Mouse (Mus musculus): ENCODE results near the gene Tbc1d22a. TPM values are rescaled to one million over a fixed set of nuclear protein-coding genes. Genes with fewer than 3 reads are reported as not detected.

The Tbc1d22a gene
- polyA plus RNA-seq, 1 experiment from 2014 or later: 9.5 TPM

DNA sequence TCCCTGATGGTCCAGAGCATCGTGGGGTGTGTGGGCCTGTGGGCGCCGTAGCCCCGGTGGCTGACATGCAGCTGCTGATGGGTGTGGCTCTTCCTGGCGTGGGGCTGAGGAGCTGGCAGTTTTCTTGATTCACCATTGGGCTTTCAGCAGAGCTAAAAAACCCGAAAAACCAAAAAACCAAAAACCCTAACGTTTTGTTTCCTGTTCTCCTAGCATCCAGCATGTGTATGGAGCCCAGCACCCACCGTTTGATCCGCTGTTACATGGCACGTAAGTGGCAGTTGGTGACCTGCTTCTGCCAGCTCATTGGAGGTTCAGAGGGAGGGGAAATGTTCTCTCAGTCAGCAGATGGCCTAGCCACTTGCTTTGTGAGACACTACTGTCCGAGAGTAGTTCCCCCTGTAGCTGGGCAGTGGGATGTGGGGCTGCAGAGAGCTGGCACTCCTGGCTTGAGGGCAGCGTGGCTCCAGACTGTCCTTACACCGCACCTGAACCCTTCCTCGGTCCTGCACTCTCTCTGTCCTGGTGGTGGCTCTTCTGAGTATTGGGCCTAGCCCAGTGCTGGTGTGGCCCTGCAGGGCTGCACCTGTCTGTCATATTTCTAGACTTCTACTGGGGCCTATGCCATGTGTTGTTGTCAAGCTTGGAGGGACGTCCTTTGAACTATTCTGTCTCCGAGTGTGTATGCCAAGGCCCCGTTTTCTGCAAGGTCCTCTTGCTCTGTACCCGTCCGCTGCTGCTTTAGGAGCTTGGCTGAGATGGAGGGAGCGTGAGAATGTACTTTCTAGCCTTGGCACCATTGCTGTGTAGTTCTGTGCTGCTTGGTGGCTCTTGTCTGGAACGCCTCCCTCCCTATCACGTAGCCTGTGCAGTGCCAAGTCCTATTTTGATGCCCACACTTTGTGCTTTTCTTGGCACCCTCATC is 20.5 kb downstream of the Tbc1d22a start:
- Histone ChIP-seq H3K27ac (no peak overlapping the region), H3K36me3 (peaks cover 4% of the 10 kb centered on the region; the same call in 1 of the 2 replicates), H3K4me1 (peaks cover 4% of the 10 kb centered on the region; the same call in 1 of the 2 replicates), H3K4me3 (no peak overlapping the region), H3K27me3 (ENCODE audit: insufficient read depth, poor library complexity, severe bottlenecking) (peaks cover 4% of the 10 kb centered on the region; the same call in 1 of the 2 replicates), H3K9me3 (no peaks in the 10 kb centered on the region)
- 84% methylated on average over 22 of the region's 22 CpGs for WGBS
- peak; percentile 63 for DNase-seq (ENCODE audit: low spot score)

DNA sequence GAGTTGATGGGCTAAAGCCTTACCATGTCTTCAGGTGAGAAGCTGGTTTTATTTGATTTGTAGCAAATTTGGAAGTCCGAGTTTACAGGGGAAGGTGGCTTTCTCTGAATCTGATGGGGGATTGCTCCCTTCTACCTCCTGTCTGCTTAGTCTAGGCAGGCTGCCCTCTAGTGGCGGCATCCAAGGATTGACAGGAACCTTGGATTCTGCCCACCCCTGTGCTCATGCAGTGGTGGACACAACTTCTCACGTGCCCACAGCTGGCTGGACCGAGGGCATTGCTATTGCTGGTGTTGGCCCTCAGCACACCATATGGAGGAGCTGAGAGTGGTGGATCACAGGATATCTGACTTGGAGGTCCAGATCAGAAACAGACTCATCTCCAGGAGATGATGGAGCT is 22.0 kb downstream of the Tbc1d22a start:
- 35% methylated on average over 4 of the region's 4 CpGs for WGBS
- peaks cover 7% of the 10 kb centered on the region for H3K27me3 ChIP-seq (ENCODE audit: insufficient read depth, poor library complexity, severe bottlenecking)

DNA sequence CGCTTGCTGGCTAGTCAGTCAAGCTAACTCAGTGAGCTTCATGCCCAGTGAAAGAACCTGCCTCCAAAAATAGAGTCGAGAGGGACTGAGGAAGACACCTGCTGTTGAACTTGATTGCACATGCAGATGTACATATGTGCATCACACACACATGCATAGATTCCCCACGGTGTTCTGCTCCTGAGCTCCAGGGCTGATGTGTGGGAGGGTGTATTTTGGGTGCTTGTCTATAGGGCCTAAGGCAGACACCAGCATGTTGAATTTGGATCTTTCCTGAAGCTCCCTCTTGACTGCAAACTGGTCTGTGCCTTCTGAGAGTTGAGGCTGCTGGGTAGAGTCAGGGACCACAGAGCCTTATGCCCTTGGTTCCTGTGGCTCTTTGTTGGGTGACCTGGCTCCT is 23.8 kb downstream of the Tbc1d22a start:
- WGBS: 88% methylated on average over 3 of the region's 3 CpGs
- H3K9me3 ChIP-seq: no peaks in the 10 kb centered on the region
- no peaks in the 10 kb centered on the region for H3K4me1 ChIP-seq
- no peak overlapping the region for H3K4me3 ChIP-seq
- peaks cover 7% of the 10 kb centered on the region; the same call in 1 of the 2 replicates for H3K36me3 ChIP-seq
- no peak for DNase-seq (ENCODE audit: low spot score)
- H3K27me3 ChIP-seq (ENCODE audit: insufficient read depth, poor library complexity, severe bottlenecking): peaks cover 11% of the 10 kb centered on the region
- no peak overlapping the region for H3K27ac ChIP-seq

More for the DNA sequence above, 22.0 kb downstream of the Tbc1d22a start:
- Histone ChIP-seq H3K27ac (no peak overlapping the region), H3K4me1 (peaks cover 4% of the 10 kb centered on the region; the same call in 1 of the 2 replicates), H3K36me3 (peaks cover 7% of the 10 kb centered on the region; the same call in 1 of the 2 replicates), H3K4me3 (no peak overlapping the region), H3K9me3 (no peaks in the 10 kb centered on the region)
- DNase-seq (ENCODE audit: low spot score): peak; percentile 77

DNA sequence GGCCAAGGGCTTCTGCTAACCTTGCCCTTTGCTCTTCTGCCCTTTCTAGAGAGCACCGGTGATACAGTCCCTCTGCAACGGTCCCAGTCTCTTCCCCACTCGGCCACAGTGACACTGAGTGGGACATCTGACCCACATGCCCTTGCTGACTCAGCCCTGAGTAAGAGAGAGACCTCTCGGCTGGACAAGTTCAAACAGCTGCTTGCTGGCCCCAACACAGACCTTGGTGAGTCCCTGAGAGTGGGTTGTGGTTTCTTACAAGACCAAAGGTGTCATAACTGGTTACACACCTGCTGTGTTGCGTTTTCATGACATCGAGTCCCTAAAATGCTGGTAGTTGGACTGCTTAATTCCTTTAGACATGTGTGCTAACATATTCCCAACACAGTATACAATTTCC is 24.8 kb downstream of the Tbc1d22a start:
- no peaks in the 10 kb centered on the region for H3K4me1 ChIP-seq
- no peaks in the 10 kb centered on the region for H3K9me3 ChIP-seq
- no peak overlapping the region for H3K4me3 ChIP-seq
- WGBS: 87% methylated on average over 6 of the region's 6 CpGs
- peaks cover 11% of the 10 kb centered on the region for H3K27me3 ChIP-seq (ENCODE audit: insufficient read depth, poor library complexity, severe bottlenecking)
- DNase-seq (ENCODE audit: low spot score): peak; percentile 71
- H3K36me3 ChIP-seq: peaks cover 7% of the 10 kb centered on the region; the same call in 1 of the 2 replicates
- H3K27ac ChIP-seq: no peak overlapping the region

DNA sequence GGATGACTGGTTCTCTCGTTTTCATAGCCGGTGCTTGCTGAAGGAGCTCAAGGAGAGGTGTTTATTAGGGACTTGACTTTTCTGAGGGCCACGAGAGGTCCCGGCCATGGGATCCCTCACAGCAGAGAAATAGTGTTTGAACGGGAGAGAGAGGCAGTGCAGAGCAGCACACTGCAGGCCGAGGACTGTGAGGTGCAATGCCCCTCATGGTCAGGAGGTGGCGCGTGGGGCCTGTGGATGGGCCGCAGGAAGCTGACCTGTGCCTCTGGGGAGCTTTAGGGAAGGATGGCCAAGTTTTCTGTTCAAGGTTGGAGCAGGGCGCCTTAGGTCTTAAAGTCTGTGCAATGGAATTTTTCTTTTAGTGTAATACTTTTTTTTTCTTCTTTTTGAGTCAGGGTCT is 25.5 kb downstream of the Tbc1d22a start:
- peak; percentile 79 for DNase-seq (ENCODE audit: low spot score)
- 28% methylated on average over 10 of the region's 10 CpGs for WGBS

DNA sequence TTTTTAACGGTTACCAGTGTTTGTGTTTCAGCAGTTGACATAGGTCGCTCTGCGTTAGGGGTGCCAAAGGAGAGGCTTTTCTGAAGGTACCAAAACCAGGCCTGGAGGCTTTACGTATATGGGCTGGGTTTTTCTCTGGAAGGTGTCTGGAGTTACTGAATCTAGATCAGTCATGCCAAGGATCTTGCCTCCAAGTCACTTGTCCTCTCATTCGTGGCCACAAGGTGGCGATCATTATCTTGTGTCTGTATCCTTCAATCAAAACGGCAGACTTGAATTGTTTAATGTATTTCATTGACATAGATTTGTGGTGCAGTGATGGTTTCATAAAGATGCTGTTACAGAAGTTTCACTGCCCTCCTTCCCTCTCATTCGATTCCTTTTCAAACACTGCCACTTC is 29.4 kb downstream of the Tbc1d22a start:
- peaks cover 6% of the 10 kb centered on the region; the same call in 1 of the 2 replicates for H3K36me3 ChIP-seq

More for the DNA sequence above, 25.5 kb downstream of the Tbc1d22a start:
- peaks cover 11% of the 10 kb centered on the region for H3K27me3 ChIP-seq (ENCODE audit: insufficient read depth, poor library complexity, severe bottlenecking)
- H3K36me3 ChIP-seq: peaks cover 7% of the 10 kb centered on the region; the same call in 1 of the 2 replicates
- H3K4me1 ChIP-seq: no peaks in the 10 kb centered on the region
- no peaks in the 10 kb centered on the region for H3K9me3 ChIP-seq
- no peak overlapping the region for H3K4me3 ChIP-seq
- no peak overlapping the region for H3K27ac ChIP-seq

DNA sequence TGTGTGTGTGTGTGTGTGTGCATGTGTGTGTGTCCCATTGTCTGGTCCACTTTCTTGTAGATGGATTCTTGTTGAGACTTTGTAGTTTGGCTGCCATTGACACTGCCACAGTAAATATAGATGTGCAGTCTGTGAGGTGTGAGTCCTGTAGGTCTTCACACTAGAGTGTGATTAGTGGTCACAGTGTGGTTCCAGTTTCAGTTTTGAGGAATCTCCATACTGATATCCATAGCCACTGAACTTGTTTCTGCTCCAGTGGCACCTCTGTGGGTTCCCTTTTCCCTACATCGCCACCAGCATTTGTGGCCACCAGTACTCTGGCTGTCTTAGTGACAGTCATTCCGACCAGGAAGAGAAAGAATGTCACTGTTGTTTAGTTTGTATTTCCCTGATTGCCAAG is 30.1 kb downstream of the Tbc1d22a start:
- no peak overlapping the region for H3K27ac ChIP-seq
- H3K4me3 ChIP-seq: no peak overlapping the region
- H3K9me3 ChIP-seq: no peaks in the 10 kb centered on the region
- H3K4me1 ChIP-seq: no peaks in the 10 kb centered on the region
- 84% methylated on average over 2 of the region's 2 CpGs for WGBS
- DNase-seq (ENCODE audit: low spot score): no peak
- H3K27me3 ChIP-seq (ENCODE audit: insufficient read depth, poor library complexity, severe bottlenecking): peaks cover 7% of the 10 kb centered on the region
- peaks cover 6% of the 10 kb centered on the region; the same call in 1 of the 2 replicates for H3K36me3 ChIP-seq

More for the DNA sequence above, 29.4 kb downstream of the Tbc1d22a start:
- H3K27me3 ChIP-seq (ENCODE audit: insufficient read depth, poor library complexity, severe bottlenecking): peaks cover 11% of the 10 kb centered on the region
- no peak overlapping the region for H3K4me3 ChIP-seq
- no peak overlapping the region for H3K27ac ChIP-seq
- no peaks in the 10 kb centered on the region for H3K9me3 ChIP-seq
- H3K4me1 ChIP-seq: no peaks in the 10 kb centered on the region
- WGBS: 44% methylated on average over 8 of the region's 8 CpGs
- DNase-seq (ENCODE audit: low spot score): no peak

DNA sequence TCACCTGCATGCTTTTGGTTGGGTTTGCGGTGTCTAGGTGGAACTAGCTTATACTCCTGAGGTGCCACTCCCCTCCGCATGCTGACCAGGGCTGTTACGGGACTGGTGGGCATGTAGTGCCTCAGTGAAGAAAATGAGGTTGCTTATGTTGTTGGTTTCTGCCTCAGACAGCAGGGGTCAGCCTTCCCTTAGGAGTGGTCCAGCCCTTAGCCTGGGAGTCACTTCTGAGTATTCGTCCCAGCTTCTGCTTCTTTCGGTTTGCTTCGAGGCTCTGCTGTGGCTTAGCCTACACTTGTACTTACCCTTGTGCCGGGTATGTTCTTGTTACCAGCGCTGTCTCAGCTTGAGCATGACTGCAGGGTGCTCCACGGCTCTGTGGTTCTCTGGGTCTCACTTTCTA is 36.0 kb downstream of the Tbc1d22a start:
- no peaks in the 10 kb centered on the region; the same call in 1 of the 2 replicates for H3K27me3 ChIP-seq (ENCODE audit: insufficient read depth, poor library complexity, severe bottlenecking)
- no peaks in the 10 kb centered on the region for H3K4me1 ChIP-seq
- 71% methylated on average over 9 of the region's 9 CpGs for WGBS
- no peak overlapping the region for H3K27ac ChIP-seq
- DNase-seq (ENCODE audit: low spot score): no peak
- no peak overlapping the region for H3K4me3 ChIP-seq
- peaks cover 10% of the 10 kb centered on the region; the same call in 1 of the 2 replicates for H3K36me3 ChIP-seq
- H3K9me3 ChIP-seq: no peaks in the 10 kb centered on the region

DNA sequence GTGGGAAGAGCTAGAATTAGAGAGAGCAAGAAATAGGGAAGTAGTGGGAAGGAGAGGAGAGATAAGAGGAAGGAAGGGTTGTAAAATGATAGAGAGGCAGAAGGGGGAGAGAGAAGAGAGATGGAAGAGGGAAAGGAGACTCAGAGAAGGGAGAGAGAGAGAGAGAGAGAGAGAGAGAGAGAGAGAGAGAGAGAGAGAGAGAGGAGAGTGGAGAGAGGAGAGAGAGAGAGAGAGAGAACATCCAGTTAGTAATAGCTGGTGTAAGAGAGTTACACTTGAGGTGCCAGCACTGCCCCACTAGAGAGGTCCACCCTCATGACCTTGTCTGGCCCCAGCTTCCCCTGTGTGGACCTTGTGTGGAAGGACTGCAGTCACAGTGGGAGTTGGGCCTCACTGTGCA is 37.9 kb downstream of the Tbc1d22a start:
- no peak for DNase-seq (ENCODE audit: low spot score)
- Histone ChIP-seq H3K27me3 (ENCODE audit: insufficient read depth, poor library complexity, severe bottlenecking) (peaks cover 13% of the 10 kb centered on the region), H3K4me1 (peaks cover 3% of the 10 kb centered on the region; the same call in 1 of the 2 replicates), H3K9me3 (no peaks in the 10 kb centered on the region), H3K36me3 (peaks cover 6% of the 10 kb centered on the region; the same call in 1 of the 2 replicates), H3K4me3 (no peak overlapping the region), H3K27ac (no peak overlapping the region)

DNA sequence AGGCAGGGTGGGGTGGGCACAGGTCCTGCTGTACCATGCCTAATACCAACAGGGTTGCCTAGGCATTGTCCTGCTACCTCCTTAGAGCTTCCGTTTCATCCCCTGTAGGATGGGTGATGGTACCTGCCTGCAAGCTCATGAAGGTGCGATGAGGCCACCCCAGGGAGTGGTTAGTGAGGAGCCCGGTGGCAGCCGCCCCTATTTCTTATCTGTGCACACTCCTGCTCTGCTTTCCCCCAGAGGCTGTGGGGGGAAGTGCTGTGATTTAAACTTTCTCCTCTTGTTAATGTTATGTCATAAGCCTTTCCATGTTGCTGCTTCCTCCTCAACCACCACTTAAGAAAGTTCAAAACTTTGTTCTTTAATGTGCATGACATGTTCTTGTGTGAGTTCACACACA is 38.4 kb downstream of the Tbc1d22a start:
- no peak for DNase-seq (ENCODE audit: low spot score)
- H3K27me3 ChIP-seq (ENCODE audit: insufficient read depth, poor library complexity, severe bottlenecking): peaks cover 17% of the 10 kb centered on the region
- no peaks in the 10 kb centered on the region for H3K9me3 ChIP-seq
- H3K27ac ChIP-seq: no peak overlapping the region
- 41% methylated on average over 4 of the region's 4 CpGs for WGBS
- H3K36me3 ChIP-seq: peaks cover 6% of the 10 kb centered on the region; the same call in 1 of the 2 replicates
- peaks cover 3% of the 10 kb centered on the region; the same call in 1 of the 2 replicates for H3K4me1 ChIP-seq
- H3K4me3 ChIP-seq: no peak overlapping the region

DNA sequence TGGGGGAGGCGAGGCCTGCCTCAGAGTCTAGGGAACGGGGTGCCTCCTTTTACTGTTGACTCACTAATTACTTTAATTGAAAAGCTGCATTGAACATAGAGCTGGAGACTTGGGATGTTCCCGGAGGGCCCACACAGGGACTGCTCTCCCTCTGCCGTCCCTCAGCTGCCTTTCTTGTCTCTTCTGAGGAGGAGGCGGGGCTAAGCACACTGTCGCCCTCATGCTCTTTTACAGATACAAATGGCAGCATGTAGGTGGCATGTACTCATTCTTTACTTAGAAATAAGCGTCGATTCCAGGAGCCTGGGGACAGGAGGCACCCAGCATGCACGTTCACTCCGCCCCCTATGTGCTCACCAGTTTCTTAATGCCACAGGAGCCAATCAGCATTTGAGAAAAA is 39.2 kb downstream of the Tbc1d22a start:
- H3K36me3 ChIP-seq: peaks cover 6% of the 10 kb centered on the region; the same call in 1 of the 2 replicates
- no peaks in the 10 kb centered on the region for H3K9me3 ChIP-seq
- WGBS: 57% methylated on average over 10 of the region's 10 CpGs
- peaks cover 23% of the 10 kb centered on the region for H3K27me3 ChIP-seq (ENCODE audit: insufficient read depth, poor library complexity, severe bottlenecking)
- H3K27ac ChIP-seq: no peak overlapping the region
- H3K4me3 ChIP-seq: no peak overlapping the region
- no peak for DNase-seq (ENCODE audit: low spot score)
- peaks cover 9% of the 10 kb centered on the region; the same call in 1 of the 2 replicates for H3K4me1 ChIP-seq

DNA sequence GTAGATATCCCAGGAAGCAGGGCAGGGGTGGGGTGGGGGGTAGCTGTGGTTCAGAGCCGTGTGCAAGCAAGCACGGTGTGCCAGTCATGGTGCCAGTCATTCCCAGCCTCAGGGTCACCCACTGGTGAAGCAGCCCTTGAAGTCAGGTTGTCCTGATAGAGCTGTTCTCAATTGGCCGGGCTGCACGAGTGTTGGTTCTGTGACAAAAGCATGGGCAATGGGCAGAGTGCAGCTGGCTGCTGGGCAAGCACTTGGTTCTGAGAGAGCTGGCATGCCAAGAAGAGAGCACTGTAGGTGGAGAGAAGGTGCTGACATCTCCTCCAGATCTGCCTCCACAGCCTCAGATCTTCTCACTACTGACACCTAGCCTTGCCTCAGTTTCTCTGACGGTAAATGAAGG is 41.9 kb downstream of the Tbc1d22a start:
- H3K36me3 ChIP-seq: 0 out of 2 replicates have a peak, but pooled peaks cover under 1% of the 10 kb centered on the region
- WGBS: 86% methylated on average over 5 of the region's 5 CpGs

DNA sequence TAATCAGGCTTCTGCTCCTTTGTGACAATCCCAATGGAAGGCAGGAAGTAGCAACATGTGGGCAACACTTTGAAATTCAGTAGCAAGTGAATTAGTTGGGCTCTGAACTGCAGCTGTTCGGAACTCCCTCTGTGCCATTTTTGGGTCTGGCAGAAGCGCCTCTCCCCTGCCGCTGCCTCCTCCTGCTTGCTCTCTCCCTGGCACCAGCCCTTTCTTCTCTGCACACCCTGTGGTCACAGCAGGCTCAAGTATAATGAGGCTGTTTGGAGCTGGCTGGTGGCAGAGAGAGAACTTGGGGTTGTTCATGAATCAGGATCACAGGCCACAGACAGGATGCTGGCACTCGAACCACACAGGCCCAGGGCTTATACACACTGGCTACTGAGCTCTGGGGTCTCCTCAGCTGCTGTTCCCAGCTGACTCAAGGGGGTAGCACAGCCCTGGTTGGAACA is 42.5 kb downstream of the Tbc1d22a start:
- 64% methylated on average over 4 of the region's 4 CpGs for WGBS
- Histone ChIP-seq H3K27ac (no peak overlapping the region), H3K36me3 (no peaks in the 10 kb centered on the region), H3K4me1 (peaks cover 9% of the 10 kb centered on the region; the same call in 1 of the 2 replicates), H3K9me3 (no peaks in the 10 kb centered on the region), H3K4me3 (no peak overlapping the region), H3K27me3 (ENCODE audit: insufficient read depth, poor library complexity, severe bottlenecking) (peaks cover 27% of the 10 kb centered on the region; the same call in 1 of the 2 replicates)
- DNase-seq (ENCODE audit: low spot score): no peak

More for the DNA sequence above, 41.9 kb downstream of the Tbc1d22a start:
- Histone ChIP-seq H3K27ac (no peak overlapping the region), H3K27me3 (ENCODE audit: insufficient read depth, poor library complexity, severe bottlenecking) (peaks cover 27% of the 10 kb centered on the region), H3K4me3 (no peak overlapping the region), H3K9me3 (no peaks in the 10 kb centered on the region), H3K4me1 (peaks cover 9% of the 10 kb centered on the region; the same call in 1 of the 2 replicates)
- no peak for DNase-seq (ENCODE audit: low spot score)
